Mouse (Mus musculus): Measurements from ENCODE around the gene Cyb5d2.

Gene Cyb5d2

DNA sequence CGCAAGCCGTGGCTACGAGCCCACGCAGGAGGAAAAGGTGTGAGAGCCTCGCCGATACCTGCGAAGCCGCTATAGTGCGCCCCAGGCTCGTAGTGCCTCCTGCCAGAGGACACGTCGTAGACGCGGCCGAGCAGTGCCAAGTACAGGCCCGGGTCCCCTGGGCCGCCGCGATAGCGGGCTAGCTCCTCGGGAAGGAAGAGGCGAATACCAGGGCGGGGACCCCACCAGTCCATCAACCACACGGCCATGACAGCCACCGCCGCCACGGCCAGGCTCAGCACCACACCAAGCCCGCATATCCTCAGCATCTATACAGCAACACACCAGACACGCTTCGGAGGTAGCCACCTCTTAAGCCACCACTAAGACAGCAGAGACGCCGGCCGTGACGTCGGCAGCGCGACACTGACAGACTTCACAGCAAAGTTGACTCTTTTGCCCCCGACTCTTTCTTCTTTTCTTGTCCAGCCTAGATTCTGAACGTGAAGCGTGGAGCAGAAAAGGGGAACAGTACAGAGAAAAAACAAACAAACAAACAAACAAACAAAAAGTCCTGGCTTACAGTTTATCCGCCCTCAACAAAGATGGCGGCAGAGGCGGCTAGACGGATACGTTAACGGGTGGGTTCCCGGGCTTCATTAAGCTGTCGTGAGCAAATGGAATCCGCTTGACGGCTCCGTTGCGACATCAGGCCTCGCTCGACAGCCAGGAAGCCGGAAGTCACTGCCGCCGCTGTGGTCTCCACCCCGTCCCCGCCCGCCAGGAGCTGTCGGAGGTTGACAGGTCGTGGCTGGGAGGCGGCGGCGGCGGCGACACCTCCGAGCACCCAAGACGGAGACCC, at the start of gene Cyb5d2, which contains the start of gene Zzef1:
Gene Cyb5d2 (minus strand): TSS at position 688 of the 841 bp plus-strand sequence.
Gene Zzef1 (plus strand): TSS at position 772 of the 841 bp plus-strand sequence.
- peak; percentile 96 for DNase-seq (ENCODE audit: low read depth)

DNA sequence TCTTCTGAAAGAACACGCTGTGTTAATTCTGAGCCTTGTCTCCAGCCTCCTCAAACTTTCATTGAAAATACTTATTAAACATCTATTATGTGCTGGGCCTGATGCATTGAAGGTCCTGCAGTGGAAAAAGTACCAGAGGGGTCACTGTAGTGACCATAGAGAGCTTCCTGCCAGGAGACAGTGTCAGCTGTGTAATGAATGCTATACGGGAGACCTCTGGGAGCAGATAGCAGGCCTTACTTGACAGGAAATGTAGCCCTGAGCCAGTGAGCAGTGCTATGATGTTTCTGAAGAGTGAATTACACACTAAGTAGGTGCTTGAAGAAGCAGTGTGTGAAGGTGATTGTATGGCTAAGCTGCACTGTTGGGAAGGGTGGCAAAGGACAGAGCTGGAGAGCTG, 49.6 kb upstream of the Cyb5d2 start:
- DNase-seq (ENCODE audit: low read depth) = no peak

DNA sequence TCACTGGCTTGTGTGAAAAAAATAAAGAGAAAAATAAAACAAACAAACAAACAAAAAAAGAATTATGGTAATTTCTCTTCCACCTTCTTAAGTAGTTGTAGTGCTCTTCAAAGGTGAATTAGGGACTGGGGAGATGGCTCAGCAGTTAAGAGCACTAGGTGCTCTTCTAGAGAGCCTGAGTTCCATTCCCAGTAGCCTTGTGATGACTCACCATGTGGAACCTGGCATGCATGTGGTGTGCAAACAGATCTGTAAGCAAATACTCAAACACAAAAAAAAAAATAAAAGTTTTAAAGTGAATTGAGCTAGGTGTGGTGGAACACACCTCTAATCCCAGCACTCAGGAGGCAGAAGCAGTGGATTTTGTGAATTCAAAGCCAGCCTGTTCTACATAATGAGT, 47.6 kb upstream of the Cyb5d2 start:
- no peak for DNase-seq (ENCODE audit: low read depth)

DNA sequence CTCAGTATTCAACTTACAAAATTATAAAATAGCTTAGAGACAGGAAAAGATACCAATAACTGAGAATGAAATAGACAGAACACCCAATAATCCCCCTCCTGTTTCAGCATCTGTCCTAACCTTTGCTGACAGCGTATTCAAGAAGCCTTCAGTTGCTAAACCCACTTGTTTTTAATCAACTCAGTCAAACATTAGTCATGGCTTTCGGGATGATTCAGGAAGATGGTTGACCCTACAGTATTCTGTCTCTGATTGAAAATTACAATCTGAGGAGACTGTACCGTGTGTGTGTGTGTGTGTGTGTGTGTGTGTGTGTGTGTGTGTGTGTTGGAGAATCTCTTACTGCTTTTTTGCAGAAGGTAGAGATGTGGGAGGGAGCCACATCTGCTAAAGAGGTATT, 46.8 kb upstream of the Cyb5d2 start:
- no peak for DNase-seq (ENCODE audit: low read depth)

DNA sequence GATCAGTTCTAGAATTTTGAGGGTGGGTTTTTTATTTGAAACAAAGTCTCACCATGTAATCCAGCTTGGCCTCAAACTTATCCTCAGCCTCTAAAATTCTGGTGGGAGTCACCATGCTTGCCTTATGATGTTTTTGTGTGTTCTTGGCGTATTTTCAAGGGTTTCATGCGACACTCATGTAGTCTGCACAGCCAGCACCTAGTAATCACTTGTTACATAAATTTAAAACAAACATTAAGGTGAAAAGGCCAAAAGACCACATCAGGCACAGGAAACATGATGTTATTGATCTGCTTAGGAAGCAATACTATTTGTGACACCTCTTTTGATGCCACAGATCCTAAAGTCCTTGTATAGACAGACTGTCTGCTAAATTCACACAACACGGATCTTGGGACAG, 33.9 kb upstream of the Cyb5d2 start:
- no peak for DNase-seq (ENCODE audit: low read depth)

DNA sequence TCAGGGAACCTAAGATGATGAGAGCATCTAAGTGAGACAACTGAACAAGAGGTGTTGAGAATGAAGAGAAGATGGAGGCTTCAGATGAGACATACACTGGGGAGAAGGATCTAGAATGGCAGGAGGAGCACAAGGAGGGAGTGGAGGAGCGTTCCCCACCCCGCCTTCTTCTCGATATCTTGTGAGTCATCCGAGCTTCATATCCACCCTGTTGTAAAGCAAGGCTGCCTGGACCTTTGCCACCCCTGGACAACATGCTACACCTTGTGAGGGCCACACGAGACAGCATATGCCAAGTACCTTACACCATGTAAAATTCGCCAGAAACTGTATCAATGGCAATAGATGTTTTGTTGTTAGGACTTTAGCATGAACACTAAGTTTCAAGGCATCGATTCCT, 25.1 kb upstream of the Cyb5d2 start:
- DNase-seq (ENCODE audit: low read depth) = no peak

DNA sequence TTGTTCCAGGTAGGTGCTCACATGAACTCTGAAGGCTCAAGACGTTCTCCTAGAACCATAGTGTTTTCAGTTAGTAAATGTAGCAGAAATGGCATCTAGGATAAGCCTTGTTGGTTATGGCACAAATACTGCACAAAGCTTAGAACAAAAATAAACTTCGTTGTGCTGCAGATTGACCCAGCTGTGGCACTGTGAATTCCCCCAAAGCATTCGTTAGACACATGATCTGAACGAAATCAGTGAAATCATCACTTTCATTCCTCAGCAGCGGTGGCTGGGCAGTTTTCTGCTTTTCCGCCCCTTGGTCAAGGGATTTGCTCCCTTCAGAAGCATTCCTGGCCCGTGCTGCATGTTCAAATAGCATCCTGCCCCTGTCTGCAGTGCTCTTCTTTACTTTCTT, 22.1 kb upstream of the Cyb5d2 start:
- no peak for DNase-seq (ENCODE audit: low read depth)

DNA sequence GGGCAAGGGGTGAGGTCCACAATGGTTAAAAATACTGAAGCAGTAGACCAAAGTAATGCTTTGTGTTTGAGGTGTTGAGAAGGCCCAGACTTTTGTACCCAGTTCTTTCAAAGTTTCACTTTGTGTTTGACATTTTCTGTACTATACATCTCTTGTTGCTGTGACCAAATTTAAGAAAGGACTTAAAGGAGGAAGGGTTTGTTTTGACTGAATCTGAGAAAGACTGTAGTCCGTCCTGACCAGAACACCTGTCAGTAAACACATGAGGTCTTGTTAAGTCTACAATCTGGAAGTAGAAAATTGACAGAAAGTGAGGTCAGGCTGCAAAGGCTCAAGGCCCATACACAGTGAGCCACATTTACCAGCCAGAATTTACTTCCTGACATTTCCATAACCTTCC, 20.9 kb upstream of the Cyb5d2 start:
- DNase-seq (ENCODE audit: low read depth) = no peak

DNA sequence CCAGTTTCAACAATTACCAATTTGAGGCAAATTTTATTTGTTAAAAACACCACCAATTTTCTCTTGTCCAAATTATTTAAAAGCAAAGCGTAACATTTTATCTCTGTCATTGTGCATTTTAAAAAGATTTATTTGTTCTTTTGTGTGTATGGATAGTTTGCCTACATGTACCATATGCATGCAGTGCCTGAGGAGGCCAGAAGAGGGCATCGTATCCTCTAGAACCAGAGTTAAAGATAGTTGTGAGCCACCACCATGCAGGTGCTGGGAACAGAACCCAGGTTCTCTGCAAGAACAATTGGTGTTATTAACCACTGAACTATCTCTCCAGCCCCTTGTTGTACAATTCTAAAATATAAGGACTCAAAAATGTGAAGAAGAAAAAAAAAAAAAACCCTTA, 18.2 kb upstream of the Cyb5d2 start:
- DNase-seq (ENCODE audit: low read depth) = peak; percentile 42

DNA sequence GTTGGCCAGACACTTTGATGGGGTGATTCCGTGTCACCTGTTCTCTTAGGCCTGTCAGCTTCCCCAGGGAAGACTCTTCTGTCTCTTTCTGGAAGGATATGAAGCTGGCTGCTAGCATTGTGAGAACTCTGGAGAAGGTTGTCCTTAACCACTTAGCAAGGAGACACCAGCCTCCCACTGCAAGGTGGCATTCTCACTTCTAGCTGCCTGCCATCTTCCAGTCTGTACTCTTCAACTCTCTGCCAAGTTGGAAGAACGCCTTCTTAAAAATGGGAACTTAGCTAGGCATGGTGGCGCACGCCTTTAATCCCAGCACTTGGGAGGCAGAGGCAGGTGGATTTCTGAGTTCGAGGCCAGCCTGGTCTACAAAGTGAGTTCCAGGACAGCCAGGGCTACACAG, 17.7 kb upstream of the Cyb5d2 start:
- DNase-seq (ENCODE audit: low read depth) = no peak

DNA sequence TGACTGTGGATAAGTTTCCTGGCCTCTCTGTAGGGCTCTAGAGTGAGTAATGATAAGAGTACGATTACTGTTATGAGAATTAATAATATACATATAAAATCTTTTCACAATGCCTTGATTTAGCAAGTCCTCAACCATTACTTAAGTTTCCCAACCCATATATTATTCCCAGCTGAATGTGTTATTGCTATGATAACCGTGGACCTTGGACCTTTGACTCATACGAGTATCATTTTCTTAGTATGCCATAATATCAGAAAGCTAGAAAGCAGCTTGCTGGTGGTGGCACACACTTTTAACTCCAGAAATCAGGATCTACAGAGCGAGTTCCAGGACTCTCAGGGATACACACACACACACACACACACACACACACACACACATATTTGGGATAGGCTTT, 12.1 kb upstream of the Cyb5d2 start:
- no peak for DNase-seq (ENCODE audit: low read depth)

DNA sequence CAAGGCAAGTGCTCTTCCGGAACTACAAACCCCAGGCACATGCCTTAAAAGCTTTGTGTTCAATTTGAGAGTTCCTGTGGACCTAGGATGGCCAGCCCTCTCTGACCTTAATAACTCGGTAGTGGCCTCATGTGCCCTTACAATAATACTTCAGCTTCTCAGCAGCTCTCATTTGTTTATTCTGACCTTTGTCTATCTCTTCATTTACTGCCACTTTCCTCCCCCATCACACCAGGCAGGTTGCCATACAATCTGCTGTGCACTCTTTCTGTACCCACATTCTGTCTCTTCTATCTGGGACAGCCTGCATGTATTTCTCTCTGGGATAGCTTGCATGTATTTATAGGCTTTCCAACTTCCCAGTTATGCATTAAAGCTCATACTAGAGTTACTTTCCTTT, 10.6 kb upstream of the Cyb5d2 start:
- DNase-seq (ENCODE audit: low read depth) = no peak

DNA sequence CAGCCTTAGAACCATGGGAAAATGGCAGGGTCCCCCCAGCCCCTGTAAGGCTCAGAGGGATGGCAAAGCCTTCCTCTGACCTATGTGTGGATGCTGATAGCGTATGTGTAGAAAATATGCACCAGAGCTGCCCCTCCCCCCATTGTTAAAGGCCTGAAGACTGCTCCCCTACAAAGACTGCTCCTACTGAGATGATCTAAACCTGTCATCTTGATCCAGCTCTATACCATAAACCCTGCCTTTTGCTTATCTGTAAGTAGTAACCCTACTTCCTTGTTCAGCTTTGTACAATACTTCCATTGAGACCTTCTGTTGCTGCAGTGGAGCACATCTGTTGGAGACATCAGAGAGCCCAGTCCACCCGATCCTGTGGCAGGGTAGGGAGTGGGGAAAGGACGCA, 9.3 kb upstream of the Cyb5d2 start:
- no peak for DNase-seq (ENCODE audit: low read depth)

DNA sequence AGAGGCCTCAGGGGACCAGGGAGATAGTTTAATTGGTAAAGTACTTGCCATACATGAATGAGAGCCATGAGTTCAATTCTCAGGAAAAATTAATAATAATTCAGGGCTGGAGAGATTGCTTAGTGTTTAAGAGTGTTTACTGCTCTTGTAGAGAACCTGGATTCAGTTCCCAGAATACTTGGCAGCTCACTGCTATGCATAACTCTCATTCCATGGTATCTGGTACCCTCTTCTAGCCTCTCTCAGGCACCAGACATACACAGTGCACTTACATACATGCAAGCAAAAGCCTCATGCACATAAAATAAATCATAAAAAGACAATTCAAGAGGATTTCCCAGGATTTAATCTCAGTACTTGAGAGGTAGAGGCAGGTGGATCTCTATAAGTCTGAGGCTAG, 8.6 kb upstream of the Cyb5d2 start:
- DNase-seq (ENCODE audit: low read depth) = no peak

DNA sequence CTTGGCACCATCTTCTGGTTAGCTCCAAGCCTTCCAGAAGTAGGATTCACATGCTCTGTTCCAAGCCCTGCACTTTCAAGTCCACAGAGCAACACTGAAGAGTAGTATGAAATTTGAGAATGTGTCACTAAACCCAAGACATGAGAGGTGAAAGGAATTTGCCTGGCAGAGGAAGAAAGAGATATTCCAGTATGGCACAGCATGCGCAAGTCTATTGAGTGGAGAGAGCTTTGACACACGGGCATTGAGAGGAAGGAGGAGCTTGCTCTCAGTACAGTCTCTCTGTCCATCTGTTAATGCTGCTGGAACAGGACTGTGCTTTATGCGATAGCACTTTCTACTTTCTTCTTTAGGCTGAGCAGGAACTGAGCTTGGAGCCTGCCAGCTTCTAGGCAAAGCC, 7.1 kb upstream of the Cyb5d2 start:
- DNase-seq (ENCODE audit: low read depth) = no peak

DNA sequence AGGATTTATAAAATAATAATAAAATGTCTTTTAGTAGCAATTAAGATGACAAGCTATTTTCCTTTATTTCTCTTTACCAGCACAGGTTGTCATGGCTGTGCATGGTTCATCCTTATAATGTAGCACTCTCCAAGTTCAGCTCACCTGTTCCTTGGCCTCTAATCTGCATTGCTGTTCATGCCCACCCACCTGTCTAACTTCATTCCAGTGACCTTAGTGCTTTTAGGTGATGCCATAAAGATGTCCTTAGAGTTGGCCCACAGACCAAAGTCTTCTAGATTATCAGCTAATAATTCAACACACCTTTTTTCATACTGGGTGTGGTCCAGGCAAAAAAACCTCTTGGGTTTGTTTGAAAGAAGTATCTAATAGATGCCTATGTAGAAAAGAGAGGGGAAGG, 5.2 kb upstream of the Cyb5d2 start:
- no peak for DNase-seq (ENCODE audit: low read depth)

DNA sequence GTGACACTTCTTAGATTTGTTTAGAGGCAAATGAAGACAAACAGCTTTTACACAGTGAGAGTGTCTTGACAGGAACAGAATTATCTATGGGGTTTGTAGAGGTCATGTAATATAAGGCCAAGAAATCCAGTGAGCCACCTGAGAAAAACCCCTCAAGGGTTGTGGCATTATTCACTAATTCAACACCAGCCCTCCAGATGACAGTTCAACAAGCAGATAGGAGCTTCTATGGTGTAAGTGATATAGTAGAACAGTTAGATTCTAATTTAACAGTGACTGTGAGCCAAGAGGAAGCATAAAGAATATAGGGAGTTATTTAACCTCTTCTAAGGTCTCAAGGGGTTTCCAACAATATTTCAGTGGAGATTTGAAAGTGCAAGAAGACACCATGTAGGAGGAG, 2.2 kb upstream of the Cyb5d2 start:
- no peak for DNase-seq (ENCODE audit: low read depth)

DNA sequence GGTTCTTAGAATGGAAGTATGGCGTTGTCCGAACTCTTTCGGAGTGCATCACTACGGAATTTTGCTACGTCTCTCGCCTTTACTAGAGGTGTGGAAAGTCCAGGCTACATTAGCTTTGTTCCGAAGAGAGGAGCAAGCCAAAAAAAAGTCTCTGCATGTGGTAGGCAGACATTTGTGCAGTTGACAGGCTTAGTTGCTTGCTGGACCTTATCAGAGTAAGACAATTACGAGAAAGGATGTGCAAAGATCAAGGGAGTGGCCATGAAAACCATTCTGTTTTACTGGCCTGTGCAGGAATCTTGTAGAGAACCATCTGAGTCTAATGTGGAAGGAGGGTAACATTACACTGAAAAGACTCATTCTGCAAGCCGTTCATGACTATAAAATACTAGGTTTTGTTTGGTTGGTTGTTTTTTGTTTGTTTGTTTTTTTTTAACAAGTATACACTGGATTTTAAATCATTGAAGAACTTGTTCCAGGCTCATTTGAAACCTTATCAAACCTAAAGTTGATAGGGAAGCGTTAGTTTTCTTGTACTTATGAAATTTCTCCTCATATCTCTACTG, 914 bp upstream of the Cyb5d2 start:
- no peak for DNase-seq (ENCODE audit: low read depth)

DNA sequence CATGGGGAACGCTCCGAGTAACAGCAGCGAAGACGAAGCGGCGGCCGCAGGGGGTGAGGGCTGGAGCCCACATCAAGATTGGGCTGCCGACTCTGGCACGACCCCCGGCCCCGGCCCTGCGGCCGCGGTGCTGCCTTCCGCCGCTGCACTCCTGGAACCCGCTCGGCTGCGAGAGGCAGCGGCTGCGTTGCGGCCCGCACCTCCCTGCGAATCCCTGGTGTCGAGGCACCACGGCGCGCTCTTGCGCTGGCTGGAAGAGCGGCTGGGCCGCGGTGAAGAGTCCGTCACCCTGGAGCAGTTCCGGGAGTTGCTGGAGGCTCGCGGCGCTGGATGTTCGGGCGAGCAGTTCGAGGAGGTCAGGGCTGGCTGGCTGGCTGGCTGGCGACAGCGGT, 350 bp upstream of the Cyb5d2 start:
- DNase-seq (ENCODE audit: low read depth) = no peak

DNA sequence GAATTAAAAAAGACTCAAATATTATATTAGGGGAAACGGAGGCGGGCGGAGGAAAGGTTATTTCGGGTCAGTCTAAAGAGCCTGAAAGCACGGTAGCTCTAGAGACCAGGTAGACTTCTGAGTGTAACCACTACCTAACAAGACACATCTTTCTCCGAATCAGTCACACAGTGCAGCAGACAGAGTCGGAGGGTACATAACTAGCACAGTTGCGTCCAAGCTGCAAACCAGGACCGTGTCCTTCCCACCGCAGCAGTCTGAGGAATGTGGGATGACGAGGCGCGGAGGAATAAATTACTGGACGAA, 840 bp downstream of the Cyb5d2 start:
- DNase-seq (ENCODE audit: low read depth) = no peak

DNA sequence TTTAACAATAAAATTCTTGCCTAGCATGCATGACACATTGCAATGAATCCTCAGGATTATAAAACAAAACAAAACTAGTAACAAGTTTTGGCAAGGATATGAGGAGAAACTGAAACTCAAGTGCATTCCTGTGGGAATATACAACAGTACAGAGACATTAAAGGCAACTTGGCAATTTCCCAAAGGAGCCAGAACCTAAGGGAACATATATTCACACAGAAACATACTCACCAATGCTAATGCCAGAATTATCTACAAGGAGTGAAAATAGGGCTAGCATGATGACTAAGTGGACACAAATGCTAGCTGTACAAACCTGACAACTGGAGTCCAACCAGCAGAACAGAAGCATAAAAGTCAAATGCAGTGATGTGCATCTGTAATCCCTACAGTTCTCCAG, 3.9 kb downstream of the Cyb5d2 start:
- no peak for DNase-seq (ENCODE audit: low read depth)

DNA sequence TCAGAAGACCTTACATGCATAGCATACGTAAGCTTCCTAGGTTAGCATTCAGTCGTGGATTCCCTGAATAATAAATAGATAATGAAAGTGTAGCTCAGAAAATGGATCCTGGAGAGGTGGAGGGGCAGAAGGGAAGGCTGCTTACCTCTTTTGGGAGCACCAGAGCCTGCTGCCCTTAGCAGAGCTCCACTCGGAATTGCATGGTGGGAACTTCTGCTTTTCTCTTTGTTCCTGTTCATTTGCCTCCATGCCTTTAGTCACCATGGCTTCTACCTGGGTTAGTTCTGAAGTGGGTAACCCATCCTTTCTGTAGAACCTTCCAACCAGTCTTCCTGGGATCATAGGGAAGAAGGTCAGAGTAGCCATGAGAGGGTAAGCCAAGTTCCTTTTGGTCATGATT, 13.4 kb downstream of the Cyb5d2 start:
- no peak for DNase-seq (ENCODE audit: low read depth)

DNA sequence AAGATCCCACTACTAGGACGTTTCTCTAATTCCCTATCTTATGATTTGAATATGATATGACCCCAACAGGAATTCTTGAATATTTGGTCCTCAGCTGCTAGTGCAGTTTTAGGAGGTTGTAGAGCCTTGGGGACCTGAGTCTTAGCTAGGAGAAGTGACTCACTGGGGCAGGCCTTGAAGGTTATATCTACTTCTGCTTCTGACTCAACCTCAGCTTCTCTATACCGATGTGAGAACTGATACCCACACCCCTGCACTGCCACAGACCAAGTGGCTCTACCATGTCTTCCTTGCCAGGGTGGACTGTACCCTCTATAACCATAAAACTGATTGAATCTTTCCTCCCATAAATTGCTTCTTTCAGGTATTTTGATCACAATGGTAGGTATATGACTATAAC, 13.8 kb downstream of the Cyb5d2 start:
- DNase-seq (ENCODE audit: low read depth) = no peak

DNA sequence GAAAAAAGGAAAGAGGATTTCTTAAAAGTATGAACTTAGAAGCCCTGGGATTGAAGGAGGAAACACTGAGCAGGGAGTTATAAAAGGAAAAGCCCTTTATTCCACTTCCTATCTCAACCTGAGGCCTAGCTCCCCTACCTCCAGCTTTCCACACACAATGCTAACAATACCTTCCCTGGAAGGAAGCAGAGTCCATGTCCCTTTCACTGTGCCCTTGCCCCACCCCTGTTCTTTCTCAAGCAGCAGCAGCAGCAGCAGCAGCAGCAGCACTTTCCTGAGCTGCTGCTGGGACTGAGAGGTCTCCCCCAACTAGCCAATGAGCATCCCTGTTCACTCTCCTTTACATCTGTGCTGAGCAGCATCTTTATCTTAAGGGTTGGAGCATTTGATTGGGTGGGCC, 17.0 kb downstream of the Cyb5d2 start:
- DNase-seq (ENCODE audit: low read depth) = no peak
